Mouse (Mus musculus) ES-Bruce4 (cell line): ENCODE results near the gene Smoc2.

Experiments used
- CTCF ChIP-seq: IDR thresholded peaks from one replicate; pipeline ENCODE4 v1.8.1; 2011; ENCODE audit warnings: low read depth, low read length
- EP300 ChIP-seq: IDR thresholded peaks from 2 replicates; pipeline ENCODE4 v1.6.1; 2011; ENCODE audit warnings: low read depth, low read length; ENCODE audit not compliant: insufficient read depth
- POLR2A ChIP-seq: IDR thresholded peaks from one replicate; pipeline ENCODE4 v1.8.1; 2011; ENCODE audit warnings: low read length; ENCODE audit not compliant: insufficient read depth

DNA sequence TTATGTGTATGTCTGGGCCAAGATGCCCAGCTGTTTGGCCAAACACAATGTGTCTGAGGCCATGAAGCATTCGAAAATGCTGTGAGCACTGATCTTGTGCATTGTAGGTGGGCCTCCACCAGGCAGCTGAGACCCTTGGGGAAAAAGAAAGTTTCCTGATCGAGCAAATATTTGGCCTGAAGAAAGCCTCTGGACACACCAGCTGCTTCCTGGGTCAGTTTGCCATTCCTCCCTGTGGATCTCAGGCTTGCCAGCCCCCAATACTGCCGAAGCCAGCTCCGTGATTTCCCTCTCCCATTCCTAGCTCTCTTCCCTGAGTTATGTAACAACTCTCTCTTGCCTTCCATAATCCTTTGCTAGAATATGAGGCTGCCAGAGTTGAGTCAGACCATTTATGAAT, 11.3 kb upstream of the Smoc2 start:
- TF ChIP-seq CTCF (no peak), POLR2A (no peak), EP300 (no peak)
